ENCODE assay signal across 16 mouse cellular contexts in genomic region chr11:112366715-112367114, GRCm38 (mm10).
"Had no signal": no experiment of that assay in that cellular context is flagged by ENCODE, and none has a peak within 500 bp of the region (broad histone marks: within the 10 kb centered on the region; RNA-seq: fewer than 3 reads in every experiment).

No protein-coding gene starts in this region.

- H3K4me3 ChIP-seq: liver, embryonic 12.5 days; megakaryocyte, embryonic 14.5 days; midbrain, embryonic 13.5 days; midbrain, embryonic 15.5 days; neural tube, embryonic 12.5 days had no signal

- DNase-seq: lung, adult 18-20 months; lung, embryonic 14.5 days; lung, postnatal 10 days; right cerebral cortex, postnatal 14 days; right cerebral cortex, postnatal 4 days; spleen, adult 18-20 months; thymus, adult 2 months; thymus, postnatal 25 days; thymus, postnatal 4 days had no signal

- H3K27ac ChIP-seq: liver, embryonic 12.5 days; liver, embryonic 14.5 days; macrophage; midbrain, embryonic 13.5 days; midbrain, embryonic 15.5 days; neural tube, embryonic 12.5 days had no signal
